Mouse (Mus musculus) forebrain, postnatal 0 days (tissue): ENCODE measurements at regions not wholly inside any gene's neighbourhood (a gene's known extent, or its start where the extent isn't known, plus 50 kb on each side); places are given as distances from the start of the nearest gene placed in this dataset.

ENCODE experiments used
- ATAC-seq: fragments of 200-750 bp; cut with Nextera tagmentation; 2 replicates; pipeline ENCODE4 v1.8.0; 2017; ENCODE audit warnings: mild to moderate bottlenecking, moderate library complexity
- DNase-seq: peaks from one replicate; pipeline ENCODE4 v3.0.0-alpha.2; 2015
- H3K27ac ChIP-seq: fragments of 300-500 bp; sonication (generic); 2 replicates; pipeline ENCODE4 v1.5.1; 2014; ENCODE audit warnings: low read depth, mild to moderate bottlenecking, antibody characterized with exemption, low read length, moderate library complexity, mixed read lengths
- H3K27me3 ChIP-seq: fragments of 300-500 bp; sonication (generic); 2 replicates; pipeline ENCODE4 v1.6.1; 2014; ENCODE audit warnings: mild to moderate bottlenecking, low read length, mixed read lengths; ENCODE audit not compliant: insufficient read depth
- H3K36me3 ChIP-seq: fragments of 300-500 bp; sonication (generic); 2 replicates; pipeline ENCODE4 v1.6.1; 2014; ENCODE audit warnings: mild to moderate bottlenecking, moderate library complexity; ENCODE audit not compliant: insufficient read depth
- H3K4me1 ChIP-seq: fragments of 300-500 bp; sonication (generic); 2 replicates; pipeline ENCODE4 v1.6.1; 2014; ENCODE audit warnings: antibody characterized with exemption; ENCODE audit not compliant: insufficient read depth
- H3K4me2 ChIP-seq: fragments of 300-500 bp; sonication (generic); 2 replicates; pipeline ENCODE4 v1.6.1; 2014; ENCODE audit warnings: low read depth, mild to moderate bottlenecking, moderate library complexity
- H3K4me3 ChIP-seq: fragments of 300-500 bp; sonication (generic); 2 replicates; pipeline ENCODE4 v1.5.1; 2014; ENCODE audit warnings: low read depth, low read length, mixed read lengths
- H3K9ac ChIP-seq: fragments of 300-500 bp; sonication (generic); 2 replicates; pipeline ENCODE4 v1.6.1; 2014; ENCODE audit warnings: mild to moderate bottlenecking
- H3K9me3 ChIP-seq: fragments of 300-500 bp; sonication (generic); 2 replicates; pipeline ENCODE4 v1.6.1; 2016; ENCODE audit warnings: low read length
- CTCF ChIP-seq: sonication (generic); IDR thresholded peaks from 2 replicates; pipeline ENCODE4 v1.5.1; 2016; ENCODE audit warnings: antibody characterized with exemption, control low read depth, low read depth
- WGBS: fragments of 180-500 bp; shearing (Covaris S2); extraction: QIAGEN DNeasy Blood & Tissue Kit; methylation state at CpG from one replicate; pipeline ENCODE4 v1.1.7; 2014; 5-methylcytosine and 5-hydroxymethylcytosine counted together

DNA sequence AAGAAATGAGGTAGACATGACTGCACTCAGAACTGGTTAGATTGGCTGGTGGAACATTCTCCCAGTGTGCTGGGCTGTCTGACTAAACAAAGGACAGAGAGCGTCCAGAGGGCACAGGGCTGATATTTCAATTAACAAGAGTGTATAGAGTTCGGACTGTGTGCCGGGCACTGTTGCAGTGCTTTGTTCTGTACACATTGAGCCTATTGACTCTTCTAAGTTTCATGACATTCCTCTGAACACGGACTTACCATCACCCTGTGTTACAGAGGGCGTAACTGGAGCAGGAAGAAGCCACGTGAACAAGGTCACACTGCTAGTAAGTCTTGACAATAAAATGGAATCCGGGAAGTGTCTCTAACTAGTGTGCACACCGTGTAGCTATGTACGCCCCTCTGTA is 92.1 kb upstream of the Barx2 start:
- Histone ChIP-seq H3K27ac (no peak overlapping the region), H3K4me1 (no peaks in the 10 kb centered on the region), H3K27me3 (no peaks in the 10 kb centered on the region), H3K4me3 (no peak overlapping the region), H3K9ac (no peak overlapping the region), H3K9me3 (no peaks in the 10 kb centered on the region), H3K4me2 (no peak overlapping the region), H3K36me3 (no peaks in the 10 kb centered on the region)
- TF ChIP-seq CTCF = no peak
- ATAC-seq = no peak
- DNase-seq = no peak
- WGBS = 54% methylated on average over 9 of the region's 9 CpGs

DNA sequence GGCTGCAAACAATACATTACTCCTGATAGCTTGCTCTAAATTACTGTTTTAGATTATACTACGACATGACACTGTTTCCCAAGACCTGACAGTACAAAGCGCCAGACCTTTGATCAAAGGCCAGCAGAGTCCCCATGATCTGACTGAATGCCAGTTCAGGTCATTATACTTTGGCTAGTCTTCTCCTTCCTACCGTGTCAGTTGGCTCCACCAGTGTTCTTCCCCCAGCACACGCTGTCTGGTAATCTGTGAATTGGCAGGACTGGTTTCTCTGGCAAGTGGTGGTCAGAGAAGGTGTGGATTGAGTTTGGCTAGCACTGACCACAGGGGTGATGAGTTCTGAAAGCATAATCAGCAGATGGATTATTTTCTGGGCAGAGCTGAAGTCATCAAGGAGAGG is 93.1 kb upstream of the Barx2 start:
- whole genome bisulfite sequencing = 61% methylated on average over 4 of the region's 4 CpGs
- Histone ChIP-seq H3K27me3 (no peaks in the 10 kb centered on the region), H3K36me3 (no peaks in the 10 kb centered on the region), H3K9ac (no peak overlapping the region), H3K4me2 (no peak overlapping the region), H3K9me3 (no peaks in the 10 kb centered on the region), H3K27ac (no peak overlapping the region), H3K4me3 (no peak overlapping the region), H3K4me1 (no peaks in the 10 kb centered on the region)
- DNase-seq (no peak), ATAC-seq (no peak)
- TF ChIP-seq CTCF = no peak

DNA sequence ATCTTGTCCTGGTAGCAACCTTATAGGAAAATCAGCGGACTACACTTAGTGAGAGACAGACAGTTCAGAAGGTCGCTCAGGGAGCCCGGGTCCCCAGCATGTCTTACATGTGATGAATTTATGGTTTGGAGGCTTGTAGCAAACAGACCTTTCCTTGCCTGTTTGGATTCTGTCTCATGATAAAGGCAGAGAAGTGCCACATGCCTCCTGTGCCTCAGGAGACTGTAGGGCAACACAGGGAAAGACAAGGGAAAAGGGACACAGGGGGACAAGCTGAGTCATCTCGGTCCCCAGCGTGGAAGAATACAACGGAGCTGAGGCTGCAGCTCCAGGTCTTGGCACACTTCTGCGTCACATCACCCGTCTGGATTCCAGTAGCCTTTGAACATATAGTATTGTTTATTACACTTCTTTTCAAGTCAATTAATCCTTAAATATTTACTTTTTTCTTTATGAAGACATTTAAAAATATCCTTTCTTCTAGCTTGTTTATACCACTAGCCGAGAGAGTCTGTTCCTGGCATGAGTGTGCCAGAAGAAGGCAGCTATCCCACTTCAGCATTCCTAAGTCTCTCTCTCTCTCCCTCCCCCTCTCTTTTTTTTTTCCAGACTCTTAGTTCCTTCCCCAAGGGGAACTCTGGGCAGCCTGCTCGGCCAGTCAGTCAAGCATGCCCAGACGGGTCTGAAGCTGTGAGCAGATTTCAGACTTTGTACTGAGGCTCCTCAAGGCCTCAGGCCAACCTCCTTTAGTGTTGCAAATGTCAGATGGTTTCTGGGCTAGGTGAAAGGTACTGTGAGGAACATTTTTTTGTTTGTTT is 97.9 kb upstream of the Barx2 start:
- Histone ChIP-seq H3K9me3 (no peaks in the 10 kb centered on the region), H3K4me2 (no peak overlapping the region), H3K27ac (no peak overlapping the region), H3K27me3 (no peaks in the 10 kb centered on the region), H3K9ac (no peak overlapping the region), H3K4me1 (no peaks in the 10 kb centered on the region), H3K4me3 (no peak overlapping the region), H3K36me3 (no peaks in the 10 kb centered on the region)
- no peak for DNase-seq
- no peak for TF ChIP-seq CTCF
- ATAC-seq = no peak
- WGBS = 48% methylated on average over 11 of the region's 11 CpGs

DNA sequence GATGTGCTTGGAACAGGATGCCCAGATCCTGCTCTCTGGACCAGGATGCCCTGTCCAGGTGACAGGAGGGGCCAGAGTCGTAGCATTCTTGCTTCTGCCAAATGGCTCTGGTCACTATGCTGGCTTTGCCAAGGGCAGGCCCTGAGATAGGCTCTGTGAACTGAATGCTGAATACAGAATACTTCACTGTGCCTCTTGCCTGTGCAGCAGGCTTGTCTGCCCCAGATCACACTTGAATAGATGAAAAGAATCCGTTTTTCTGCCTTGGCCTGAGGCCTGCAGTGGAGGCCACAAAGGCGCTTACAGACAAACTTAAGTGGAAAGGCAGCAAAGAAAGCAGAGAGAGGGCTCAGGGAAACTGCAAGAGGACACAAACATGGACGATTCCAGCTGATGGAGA is 99.7 kb upstream of the Arhgap32 start:
- Histone ChIP-seq H3K4me3 (no peak overlapping the region), H3K36me3 (no peaks in the 10 kb centered on the region), H3K9ac (no peak overlapping the region), H3K27ac (peak overlapping the region; percentile 2), H3K4me2 (peak overlapping the region; percentile 29; the same call in 1 of the 2 replicates), H3K9me3 (no peaks in the 10 kb centered on the region), H3K27me3 (no peaks in the 10 kb centered on the region), H3K4me1 (peaks cover 5% of the 10 kb centered on the region; the same call in 1 of the 2 replicates)
- no peak for TF ChIP-seq CTCF
- peak; percentile 52 for DNase-seq
- ATAC-seq = peak; percentile 89
- 35% methylated on average over 4 of the region's 4 CpGs for WGBS

DNA sequence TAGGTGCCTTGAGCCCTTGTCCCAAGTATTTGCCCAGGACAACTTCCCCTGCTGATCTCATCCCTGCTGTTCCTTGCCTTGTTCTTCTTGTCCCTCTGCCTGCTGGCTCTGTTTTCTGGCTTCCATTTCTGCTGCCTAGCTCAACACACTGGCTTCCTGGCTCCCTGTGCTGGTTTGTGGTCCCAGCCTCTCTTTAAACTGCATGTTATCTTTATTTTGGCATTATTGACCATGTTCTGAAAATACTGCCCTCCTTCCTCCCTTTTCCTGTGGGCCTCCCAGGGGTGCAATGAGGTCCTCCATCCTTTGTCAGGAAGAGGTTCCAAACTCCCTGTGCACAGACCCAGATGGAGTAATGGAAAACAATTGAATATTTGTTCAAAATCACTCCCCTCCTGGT is 97.9 kb upstream of the Arhgap32 start:
- no peak for ATAC-seq
- H3K4me1 ChIP-seq = peaks cover 5% of the 10 kb centered on the region; the same call in 1 of the 2 replicates
- H3K4me3 ChIP-seq = no peak overlapping the region
- H3K36me3 ChIP-seq = no peaks in the 10 kb centered on the region
- H3K9me3 ChIP-seq = no peaks in the 10 kb centered on the region
- H3K27me3 ChIP-seq = no peaks in the 10 kb centered on the region
- TF ChIP-seq CTCF = no peak
- DNase-seq = peak; percentile 62
- no peak overlapping the region for H3K4me2 ChIP-seq
- H3K27ac ChIP-seq = no peak overlapping the region
- H3K9ac ChIP-seq = no peak overlapping the region

DNA sequence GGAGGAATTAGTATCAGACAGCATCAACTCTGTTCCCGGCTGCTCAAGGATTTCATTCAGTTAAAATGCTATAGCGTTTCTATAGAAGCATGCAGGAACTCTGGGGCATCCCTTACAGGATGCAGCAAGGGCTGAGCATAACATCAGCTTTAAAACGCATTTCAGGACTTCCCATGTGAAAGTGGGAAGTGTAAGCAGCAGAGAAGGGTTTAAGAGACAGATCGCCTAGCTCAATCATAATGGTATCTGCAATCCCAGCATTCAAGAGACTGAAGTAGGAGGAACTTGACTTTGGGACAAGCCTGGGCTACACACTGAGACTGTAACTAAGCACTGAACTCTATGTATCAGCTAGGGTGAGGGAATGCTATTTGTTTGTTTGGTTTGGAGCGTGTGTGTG is 96.2 kb upstream of the Arhgap32 start:
- no peak overlapping the region for H3K27ac ChIP-seq
- H3K4me1 ChIP-seq = peaks cover 5% of the 10 kb centered on the region; the same call in 1 of the 2 replicates
- H3K36me3 ChIP-seq = no peaks in the 10 kb centered on the region
- no peak for ATAC-seq
- no peaks in the 10 kb centered on the region for H3K27me3 ChIP-seq
- TF ChIP-seq CTCF = no peak
- H3K9ac ChIP-seq = no peak overlapping the region
- 89% methylated on average over 5 of the region's 5 CpGs for WGBS
- DNase-seq = no peak
- H3K4me2 ChIP-seq = no peak overlapping the region
- no peak overlapping the region for H3K4me3 ChIP-seq
- no peaks in the 10 kb centered on the region for H3K9me3 ChIP-seq

DNA sequence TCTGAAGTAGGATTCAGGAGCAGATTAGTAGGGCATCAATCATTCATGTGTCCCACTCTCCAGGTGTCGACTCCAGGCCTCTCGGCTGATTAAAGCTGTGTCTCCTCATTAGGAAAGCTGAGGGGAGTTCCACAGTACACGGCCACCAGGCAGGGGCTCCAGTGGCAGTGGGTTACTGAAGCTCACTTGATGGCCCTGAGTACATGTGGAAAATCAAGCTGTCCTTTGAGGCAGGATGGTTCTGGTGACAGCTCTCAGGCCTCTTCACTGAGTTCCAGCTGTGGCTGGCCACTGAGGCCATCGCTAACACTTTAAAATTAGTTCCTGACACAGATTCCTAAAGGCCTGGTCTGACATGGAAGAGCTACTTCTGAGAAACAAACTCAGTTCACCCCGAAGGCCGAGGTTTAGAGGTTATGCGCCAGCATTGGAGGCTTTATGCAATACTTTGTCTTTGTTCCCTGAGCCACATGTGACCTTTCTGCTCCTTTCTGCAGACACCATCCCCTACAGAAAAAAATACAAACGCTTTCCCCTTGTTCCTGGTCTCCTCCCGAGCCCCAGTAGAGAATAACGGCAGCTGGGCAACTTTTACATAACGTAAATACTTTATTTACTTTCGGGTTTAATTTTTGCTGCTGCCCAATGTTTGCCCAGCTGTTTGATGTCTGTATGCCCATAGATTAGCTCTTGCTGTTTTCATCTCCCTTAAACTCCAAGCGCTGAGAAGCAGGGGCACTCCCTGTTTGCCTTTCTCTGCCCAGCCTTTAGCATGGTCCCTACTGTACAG is 94.8 kb upstream of the Arhgap32 start:
- Histone ChIP-seq H3K36me3 (no peaks in the 10 kb centered on the region), H3K4me1 (peaks cover 5% of the 10 kb centered on the region; the same call in 1 of the 2 replicates), H3K4me3 (no peak overlapping the region), H3K27ac (no peak overlapping the region), H3K9ac (no peak overlapping the region), H3K27me3 (no peaks in the 10 kb centered on the region), H3K9me3 (no peaks in the 10 kb centered on the region), H3K4me2 (no peak overlapping the region)
- DNase-seq (no peak), ATAC-seq (no peak)
- 42% methylated on average over 13 of the region's 13 CpGs for WGBS
- TF ChIP-seq CTCF = no peak
